Comparison of ENCODE assay signal across 8 mouse cellular contexts in genomic region chr11:90697480-90698240, GRCm38 (mm10). TPM values are rescaled to one million over a fixed set of nuclear protein-coding genes. Genes with fewer than 3 reads are reported as not detected.
DNase-seq lines count a peak whose midpoint lies in the region; ATAC-seq and TF ChIP-seq lines count a peak whose summit lies in the region.

No protein-coding gene starts in this region.

- H3K9ac ChIP-seq in embryonic facial prominence, embryonic 11.5 days (replicated peaks; ENCODE audit: low read length), result no peak overlapping the region
- no peak overlapping the region for H3K9ac ChIP-seq in kidney, embryonic 14.5 days (ENCODE audit: low read depth, low read length)
- H3K9ac ChIP-seq in limb, embryonic 14.5 days (ENCODE audit: low read depth, low read length, severe bottlenecking), result no peak overlapping the region
- no peak overlapping the region for H3K9ac ChIP-seq in midbrain, embryonic 16.5 days (ENCODE audit: low read depth, low read length)

- no peak overlapping the region for H3K4me3 ChIP-seq in embryonic facial prominence, embryonic 11.5 days (ENCODE audit: low read depth, low read length)
- H3K4me3 ChIP-seq in kidney, embryonic 14.5 days (ENCODE audit: low read length), result no peak overlapping the region
- no peak overlapping the region for H3K4me3 ChIP-seq in limb, embryonic 14.5 days (replicated peaks; ENCODE audit: low read length)
- H3K4me3 ChIP-seq in midbrain, embryonic 16.5 days (ENCODE audit: low read depth, low read length), result peak overlapping the region; percentile 18; the same call in 1 of the 2 replicates

- 21% methylated on average over 10 of the region's 10 CpGs for whole genome bisulfite sequencing in embryonic facial prominence, embryonic 11.5 days
- 21% methylated on average over 10 of the region's 10 CpGs for WGBS in kidney, embryonic 14.5 days
- WGBS in limb, embryonic 14.5 days, result 21% methylated on average over 10 of the region's 10 CpGs
- 17% methylated on average over 10 of the region's 10 CpGs for WGBS in midbrain, embryonic 16.5 days

- H3K27me3 ChIP-seq in embryonic facial prominence, embryonic 11.5 days (ENCODE audit: control insufficient read depth, insufficient read depth, low read length), result no peaks in the 10 kb centered on the region
- H3K27me3 ChIP-seq in kidney, embryonic 14.5 days (ENCODE audit: control insufficient read depth, insufficient read depth, low read length), result no peaks in the 10 kb centered on the region
- no peaks in the 10 kb centered on the region for H3K27me3 ChIP-seq in limb, embryonic 14.5 days (ENCODE audit: control insufficient read depth, insufficient read depth, low read length)
- no peaks in the 10 kb centered on the region for H3K27me3 ChIP-seq in midbrain, embryonic 16.5 days (ENCODE audit: control insufficient read depth, insufficient read depth, low read depth, low read length)

- TF ChIP-seq POLR2A in limb, embryonic 14.5 days (IDR thresholded peaks at IDR 0.05; ENCODE audit: borderline replicate concordance, extremely low read depth, insufficient read depth, insufficient read length), result no peak

- peak; percentile 86 for ATAC-seq in embryonic facial prominence, embryonic 11.5 days (replicated peaks; ENCODE audit: insufficient number of reproducible peaks, low FRiP score, low TSS enrichment, low read depth)
- peak; percentile 87 for ATAC-seq in kidney, embryonic 14.5 days (ENCODE audit: low FRiP score, low TSS enrichment)
- ATAC-seq in limb, embryonic 14.5 days (ENCODE audit: low FRiP score, low read depth), result peak; percentile 78
- peak; percentile 86 for ATAC-seq in midbrain, embryonic 16.5 days

- peak; percentile 89 for DNase-seq in 3T3-L1 (ENCODE audit: low read depth, low spot score)
- peak; percentile 87 for DNase-seq in adrenal gland, postnatal 14 days
- DNase-seq in embryonic facial prominence, embryonic 11.5 days (ENCODE audit: low spot score), result peak; percentile 88
- peak; percentile 22 for DNase-seq in heart, adult 8-10 months (ENCODE audit: low spot score)
- peak; percentile 84 for DNase-seq in limb, embryonic 14.5 days (ENCODE audit: low spot score)
- peak; percentile 33 to 59 for DNase-seq in spleen, postnatal 36 days (ENCODE audit: low spot score in 2 of 2)

- H3K9me3 ChIP-seq in embryonic facial prominence, embryonic 11.5 days (replicated peaks; ENCODE audit: control insufficient read depth, low read length), result no peaks in the 10 kb centered on the region
- H3K9me3 ChIP-seq in kidney, embryonic 14.5 days (ENCODE audit: control insufficient read depth, low read length), result no peaks in the 10 kb centered on the region
- H3K9me3 ChIP-seq in limb, embryonic 14.5 days (ENCODE audit: control insufficient read depth, low read length), result no peaks in the 10 kb centered on the region
- H3K9me3 ChIP-seq in midbrain, embryonic 16.5 days (replicated peaks; ENCODE audit: control insufficient read depth, low read length, poor library complexity, severe bottlenecking), result no peaks in the 10 kb centered on the region

- no peaks in the 10 kb centered on the region for H3K36me3 ChIP-seq in embryonic facial prominence, embryonic 11.5 days (replicated peaks; ENCODE audit: control insufficient read depth, insufficient read depth, low read depth, low read length)
- H3K36me3 ChIP-seq in kidney, embryonic 14.5 days (ENCODE audit: control insufficient read depth, insufficient read depth, low read length), result no peaks in the 10 kb centered on the region
- H3K36me3 ChIP-seq in limb, embryonic 14.5 days (ENCODE audit: control insufficient read depth, insufficient read depth, low read length), result no peaks in the 10 kb centered on the region
- H3K36me3 ChIP-seq in midbrain, embryonic 16.5 days (ENCODE audit: control insufficient read depth, insufficient read depth, low read length), result no peaks in the 10 kb centered on the region

- H3K4me1 ChIP-seq in embryonic facial prominence, embryonic 11.5 days (ENCODE audit: control insufficient read depth, insufficient read depth, low read length), result no peaks in the 10 kb centered on the region
- no peaks in the 10 kb centered on the region for H3K4me1 ChIP-seq in kidney, embryonic 14.5 days (ENCODE audit: control insufficient read depth, insufficient read depth, low read length)
- no peaks in the 10 kb centered on the region for H3K4me1 ChIP-seq in limb, embryonic 14.5 days (ENCODE audit: control insufficient read depth, insufficient read depth, low read length)
- peaks cover 6% of the 10 kb centered on the region; the same call in 1 of the 2 replicates for H3K4me1 ChIP-seq in midbrain, embryonic 16.5 days (ENCODE audit: control insufficient read depth, insufficient read depth, low read length)

- H3K4me2 ChIP-seq in embryonic facial prominence, embryonic 11.5 days (ENCODE audit: low read depth, low read length), result no peak overlapping the region
- peak overlapping the region; percentile 25; the same call in 1 of the 2 replicates for H3K4me2 ChIP-seq in kidney, embryonic 14.5 days (replicated peaks; ENCODE audit: low read depth, low read length)
- H3K4me2 ChIP-seq in limb, embryonic 14.5 days (replicated peaks; ENCODE audit: low read depth, low read length, severe bottlenecking), result peak overlapping the region; percentile 35
- H3K4me2 ChIP-seq in midbrain, embryonic 16.5 days (ENCODE audit: low read length), result peak overlapping the region; percentile 50

- H3K27ac ChIP-seq in embryonic facial prominence, embryonic 11.5 days (replicated peaks; ENCODE audit: low read depth, low read length), result no peak overlapping the region
- H3K27ac ChIP-seq in kidney, embryonic 14.5 days (ENCODE audit: low read depth, low read length), result no peak overlapping the region
- H3K27ac ChIP-seq in limb, embryonic 14.5 days (replicated peaks; ENCODE audit: low read depth, low read length), result no peak overlapping the region
- no peak overlapping the region for H3K27ac ChIP-seq in midbrain, embryonic 16.5 days (ENCODE audit: low read length)

RNA-seq across cellular contexts. Expression of gene Tom1l1, which starts 9.5 kb away (rescaled TPM):
- total RNA-seq in adrenal gland, postnatal 14 days (2021), result 39.5 and 46.0 TPM in 2 replicates
- 20.6 and 22.1 TPM in 2 replicates for polyA plus RNA-seq in embryonic facial prominence, embryonic 11.5 days (2014; fragmentation: Nextera tagmentation; extraction: Ambion mirVana)
- total RNA-seq in heart, adult 8-10 months (2022), result 10 to 100 TPM; 12.6 to 19.0 (median 16.4) TPM
- polyA plus RNA-seq in kidney, embryonic 14.5 days (2014; fragmentation: Nextera tagmentation; extraction: Ambion mirVana), result 26.5 and 36.6 TPM in 2 replicates
- polyA plus RNA-seq in limb, embryonic 14.5 days (2012; rRNA removed), result 12.7 and 18.4 TPM in 2 replicates
- 32.9 and 36.8 TPM in 2 replicates for polyA plus RNA-seq in limb, embryonic 14.5 days (2014; fragmentation: Nextera tagmentation; extraction: Ambion mirVana)
- polyA plus RNA-seq in midbrain, embryonic 16.5 days (2015; fragmentation: Nextera tagmentation; extraction: Ambion mirVana), result 18.6 and 19.8 TPM in 2 replicates

RNA-seq across cellular contexts. Expression of gene Cox11, which starts 59.7 kb away (rescaled TPM):
- 23.4 and 26.0 TPM in 2 replicates for total RNA-seq in adrenal gland, postnatal 14 days (2021)
- 28.6 and 30.5 TPM in 2 replicates for polyA plus RNA-seq in embryonic facial prominence, embryonic 11.5 days (2014; fragmentation: Nextera tagmentation; extraction: Ambion mirVana)
- 10 to 100 TPM; 19.4 to 23.1 (median 21.4) TPM for total RNA-seq in heart, adult 8-10 months (2022)
- 30.4 and 33.5 TPM in 2 replicates for polyA plus RNA-seq in kidney, embryonic 14.5 days (2014; fragmentation: Nextera tagmentation; extraction: Ambion mirVana)
- 33.7 and 34.9 TPM in 2 replicates for polyA plus RNA-seq in limb, embryonic 14.5 days (2012; rRNA removed)
- 26.6 and 28.1 TPM in 2 replicates for polyA plus RNA-seq in limb, embryonic 14.5 days (2014; fragmentation: Nextera tagmentation; extraction: Ambion mirVana)
- 38.5 and 39.7 TPM in 2 replicates for polyA plus RNA-seq in midbrain, embryonic 16.5 days (2015; fragmentation: Nextera tagmentation; extraction: Ambion mirVana)

RNA-seq across cellular contexts. Expression of gene Stxbp4, which starts 59.8 kb away (rescaled TPM):
- 7.4 and 8.7 TPM in 2 replicates for total RNA-seq in adrenal gland, postnatal 14 days (2021)
- 35.1 and 38.2 TPM in 2 replicates for polyA plus RNA-seq in embryonic facial prominence, embryonic 11.5 days (2014; fragmentation: Nextera tagmentation; extraction: Ambion mirVana)
- 1 to 10 TPM; 5.1 to 6.3 (median 5.3) TPM for total RNA-seq in heart, adult 8-10 months (2022)
- 25.7 and 29.3 TPM in 2 replicates for polyA plus RNA-seq in kidney, embryonic 14.5 days (2014; fragmentation: Nextera tagmentation; extraction: Ambion mirVana)
- polyA plus RNA-seq in limb, embryonic 14.5 days (2012; rRNA removed), result 11.1 and 12.1 TPM in 2 replicates
- 21.8 and 26.9 TPM in 2 replicates for polyA plus RNA-seq in limb, embryonic 14.5 days (2014; fragmentation: Nextera tagmentation; extraction: Ambion mirVana)
- polyA plus RNA-seq in midbrain, embryonic 16.5 days (2015; fragmentation: Nextera tagmentation; extraction: Ambion mirVana), result 17.4 and 19.6 TPM in 2 replicates

Comparison
In these comparisons a context has a peak if more than half of its experiments do, and no peak if none do; other contexts are left out.
1. DNase-seq: peak in every context shown above with its lines; median percentile 89 in 3T3-L1; 88 in embryonic facial prominence, embryonic 11.5 days; 87 in adrenal gland, postnatal 14 days; 84 in limb, embryonic 14.5 days; 46 in spleen, postnatal 36 days; 22 in heart, adult 8-10 months.